ENCODE assay signal across 8 mouse cellular contexts in genomic region chr13:95892611-95893145, GRCm38 (mm10). TPM values are rescaled to one million over a fixed set of nuclear protein-coding genes. Genes with fewer than 3 reads are reported as not detected.
DNase-seq lines count a peak whose midpoint lies in the region; ATAC-seq lines count a peak whose summit lies in the region.

No protein-coding gene starts in this region.

- no peak for ATAC-seq in heart, embryonic 14.5 days (ENCODE audit: insufficient number of reproducible peaks, insufficient read depth, low FRiP score, low read depth)
- ATAC-seq in limb, embryonic 13.5 days (ENCODE audit: low FRiP score, low read depth), result no peak; the same call in 1 of the 2 replicates
- peak; percentile 18 for ATAC-seq in midbrain, embryonic 15.5 days (replicated peaks)

- no peaks in the 10 kb centered on the region for H3K9me3 ChIP-seq in heart, embryonic 14.5 days (ENCODE audit: control insufficient read depth, low read length)
- no peaks in the 10 kb centered on the region for H3K9me3 ChIP-seq in limb, embryonic 13.5 days
- no peaks in the 10 kb centered on the region for H3K9me3 ChIP-seq in midbrain, embryonic 15.5 days

- peaks cover 3% of the 10 kb centered on the region; the same call in 1 of the 2 replicates for H3K27me3 ChIP-seq in heart, embryonic 14.5 days (ENCODE audit: control insufficient read depth, insufficient read depth, low read length)
- 0 out of 2 replicates have a peak, but pooled peaks cover 5% of the 10 kb centered on the region for H3K27me3 ChIP-seq in limb, embryonic 13.5 days
- no peaks in the 10 kb centered on the region for H3K27me3 ChIP-seq in midbrain, embryonic 15.5 days (replicated peaks)

- 21% methylated on average over 12 of the region's 12 CpGs for WGBS in heart, embryonic 14.5 days
- 21% methylated on average over 12 of the region's 12 CpGs for WGBS in limb, embryonic 13.5 days
- 13% methylated on average over 12 of the region's 12 CpGs for WGBS in midbrain, embryonic 15.5 days

- H3K4me1 ChIP-seq in heart, embryonic 14.5 days (ENCODE audit: control insufficient read depth in 2 of 2, insufficient read depth in 2 of 2, low read length in 2 of 2), result peaks cover 2 to 3% of the 10 kb centered on the region in 2 experiments; a peak in 1 of 4 replicates
- peaks cover 19% of the 10 kb centered on the region for H3K4me1 ChIP-seq in limb, embryonic 13.5 days
- peaks cover 23% of the 10 kb centered on the region for H3K4me1 ChIP-seq in midbrain, embryonic 15.5 days

- peak overlapping the region; percentile 81 for H3K9ac ChIP-seq in heart, embryonic 14.5 days (ENCODE audit: low read length)
- peak overlapping the region; percentile 84 for H3K9ac ChIP-seq in limb, embryonic 13.5 days
- 0 out of 2 replicates have a peak overlapping the region, but pooled peaks have one; percentile 63 for H3K9ac ChIP-seq in midbrain, embryonic 15.5 days

- no peaks in the 10 kb centered on the region for H3K36me3 ChIP-seq in heart, embryonic 14.5 days (ENCODE audit: control insufficient read depth, insufficient read depth, low read length)
- no peaks in the 10 kb centered on the region for H3K36me3 ChIP-seq in limb, embryonic 13.5 days
- H3K36me3 ChIP-seq in midbrain, embryonic 15.5 days (replicated peaks), result no peaks in the 10 kb centered on the region

- H3K27ac ChIP-seq in heart, embryonic 14.5 days (replicated peaks in 1 of 2; ENCODE audit: control insufficient read depth in 1 of 2, insufficient read depth in 1 of 2, low read depth in 2 of 2, low read length in 2 of 2), result no peak overlapping the region
- peak overlapping the region; percentile 39; the same call in 1 of the 2 replicates for H3K27ac ChIP-seq in limb, embryonic 13.5 days
- no peak overlapping the region for H3K27ac ChIP-seq in midbrain, embryonic 15.5 days

- peak overlapping the region; percentile 100 for H3K4me2 ChIP-seq in heart, embryonic 14.5 days (ENCODE audit: low read length)
- peak overlapping the region; percentile 87 for H3K4me2 ChIP-seq in limb, embryonic 13.5 days (replicated peaks)
- H3K4me2 ChIP-seq in midbrain, embryonic 15.5 days, result peak overlapping the region; percentile 95

- H3K4me3 ChIP-seq in heart, embryonic 14.5 days (ENCODE audit: control insufficient read depth in 1 of 2, insufficient read depth in 1 of 2, low read depth in 1 of 2, low read length in 2 of 2), result peak overlapping the region; percentile 74 to 79
- peak overlapping the region; percentile 82 for H3K4me3 ChIP-seq in limb, embryonic 13.5 days
- H3K4me3 ChIP-seq in midbrain, embryonic 15.5 days, result peak overlapping the region; percentile 70

- peak; percentile 16 to 37 for DNase-seq in thymus, adult 18-20 months
- no peak for DNase-seq in thymus, postnatal 25 days
- no peak for DNase-seq in frontal cortex, postnatal 25 days (ENCODE audit: low spot score in 2 of 2)
- no peak for DNase-seq in layer of hippocampus, adult 11-12 months (ENCODE audit: low spot score)
- DNase-seq in gastrocnemius, adult 8-10 months (ENCODE audit: low spot score in 2 of 2), result no peak

RNA-seq across cellular contexts. Expression of gene Iqgap2, which starts 1.0 kb away (rescaled TPM):
- polyA plus RNA-seq in heart, embryonic 14.5 days (2014; fragmentation: Nextera tagmentation; extraction: Ambion mirVana), result 3.5 and 3.9 TPM in 2 replicates
- polyA plus RNA-seq in limb, embryonic 13.5 days (2015; fragmentation: Nextera tagmentation; extraction: Ambion mirVana), result 12.6 and 13.6 TPM in 2 replicates
- 3.4 and 3.8 TPM in 2 replicates for polyA plus RNA-seq in midbrain, embryonic 15.5 days (2015; fragmentation: Nextera tagmentation; extraction: Ambion mirVana)
- total RNA-seq in gastrocnemius, adult 8-10 months (2022), result under 1 TPM; 0.39 to 0.92 (median 0.84) TPM

Comparison
In these comparisons a context has a peak if more than half of its experiments do, and no peak if none do; other contexts are left out.
1. DNase-seq: peak in thymus, adult 18-20 months (2 of 2); none in thymus, postnatal 25 days (single experiment), frontal cortex, postnatal 25 days (0 of 2), layer of hippocampus, adult 11-12 months (single experiment) and gastrocnemius, adult 8-10 months (0 of 2).
2. Peak in every context shown above with its lines, with median percentiles within 50 percentile points of each other: H3K4me2 ChIP-seq, H3K4me3 ChIP-seq and H3K9ac ChIP-seq.